Mouse (Mus musculus): ENCODE data around the gene Rpl9-ps6. TPM values are rescaled to one million over a fixed set of nuclear protein-coding genes. Genes with fewer than 3 reads are reported as not detected.

Gene Rpl9-ps6
- polyA plus RNA-seq (2012; rRNA removed): 24.7 and 33.5 TPM in 2 replicates

DNA sequence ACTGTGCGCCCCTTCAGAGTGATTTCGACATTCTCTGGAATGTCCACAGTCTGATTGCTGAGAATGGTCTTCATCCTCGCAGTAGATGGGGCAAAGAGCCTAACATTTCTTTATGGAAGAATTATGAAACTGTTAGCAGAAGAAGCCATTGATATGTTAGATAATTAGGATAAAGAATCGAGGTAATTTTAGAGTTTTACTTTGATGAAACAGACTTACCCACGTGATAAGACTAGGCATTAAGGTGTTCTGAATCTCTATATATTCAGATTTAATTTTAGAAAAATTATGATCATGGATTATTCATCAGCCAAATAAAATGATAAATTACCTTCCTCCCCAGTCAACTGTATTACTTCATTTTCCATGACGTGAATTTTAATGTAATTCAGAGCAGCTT lies at the start of gene Rpl9-ps6:
Gene Rpl9-ps6, minus strand, starts transcription at position 101 of the 400 bp plus-strand sequence.
- no peak for TF ChIP-seq POLR2A (IDR thresholded peaks at IDR 0.05; ENCODE audit: borderline replicate concordance, extremely low read depth, insufficient read depth, insufficient read length, poor library complexity, severe bottlenecking)
- TF ChIP-seq CTCF (IDR thresholded peaks at IDR 0.05; ENCODE audit: borderline replicate concordance, extremely low read depth, insufficient read depth, insufficient read length): no peak
- no peak for DNase-seq (ENCODE audit: low read depth)

DNA sequence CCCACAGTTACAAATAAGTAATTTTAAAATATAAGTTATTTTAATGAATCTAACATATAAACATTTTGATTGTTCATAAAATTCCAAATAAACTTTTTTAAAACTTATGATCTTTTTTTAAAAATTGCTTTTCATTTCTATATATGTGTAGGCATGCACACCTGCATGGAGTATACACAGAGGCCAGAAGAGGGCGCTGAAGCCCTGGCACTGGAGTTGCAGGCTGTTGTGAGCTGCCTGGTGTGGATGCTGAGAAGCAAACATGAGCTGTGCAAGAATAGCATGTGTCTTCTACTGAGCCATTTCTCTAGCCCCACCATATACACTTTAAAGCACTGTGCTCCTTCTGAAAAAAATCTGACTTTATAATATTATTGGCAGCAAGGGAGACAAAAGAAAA lies 46.1 kb upstream of the Rpl9-ps6 start:
- DNase-seq (ENCODE audit: low read depth): no peak
- TF ChIP-seq POLR2A (IDR thresholded peaks at IDR 0.05; ENCODE audit: borderline replicate concordance, extremely low read depth, insufficient read depth, insufficient read length, poor library complexity, severe bottlenecking): no peak
- TF ChIP-seq CTCF (IDR thresholded peaks at IDR 0.05; ENCODE audit: borderline replicate concordance, extremely low read depth, insufficient read depth, insufficient read length): peak; percentile 34; the same call in 1 of the 2 replicates

DNA sequence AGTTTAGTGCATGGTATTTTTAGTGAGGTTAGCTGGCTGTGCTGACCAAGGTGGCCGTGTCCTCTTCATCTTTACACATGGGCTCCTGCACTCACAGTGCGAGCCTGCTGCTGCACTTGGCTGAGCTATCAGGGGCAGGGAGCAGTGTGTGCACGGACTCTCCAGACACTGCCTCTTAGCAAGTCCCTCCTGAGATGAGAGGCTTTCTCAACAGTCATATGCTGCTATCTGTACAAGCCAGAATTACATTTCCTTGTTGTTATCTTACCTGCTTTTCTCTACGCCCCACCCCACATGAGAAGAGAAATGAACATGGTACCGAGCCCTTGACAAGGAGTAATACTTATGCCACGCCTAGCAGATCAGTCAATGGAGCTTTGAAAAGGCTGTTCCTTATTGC lies 44.6 kb upstream of the Rpl9-ps6 start:
- TF ChIP-seq POLR2A (IDR thresholded peaks at IDR 0.05; ENCODE audit: borderline replicate concordance, extremely low read depth, insufficient read depth, insufficient read length, poor library complexity, severe bottlenecking) (no peak), CTCF (IDR thresholded peaks at IDR 0.05; ENCODE audit: borderline replicate concordance, extremely low read depth, insufficient read depth, insufficient read length) (no peak)
- DNase-seq (ENCODE audit: low read depth): no peak

DNA sequence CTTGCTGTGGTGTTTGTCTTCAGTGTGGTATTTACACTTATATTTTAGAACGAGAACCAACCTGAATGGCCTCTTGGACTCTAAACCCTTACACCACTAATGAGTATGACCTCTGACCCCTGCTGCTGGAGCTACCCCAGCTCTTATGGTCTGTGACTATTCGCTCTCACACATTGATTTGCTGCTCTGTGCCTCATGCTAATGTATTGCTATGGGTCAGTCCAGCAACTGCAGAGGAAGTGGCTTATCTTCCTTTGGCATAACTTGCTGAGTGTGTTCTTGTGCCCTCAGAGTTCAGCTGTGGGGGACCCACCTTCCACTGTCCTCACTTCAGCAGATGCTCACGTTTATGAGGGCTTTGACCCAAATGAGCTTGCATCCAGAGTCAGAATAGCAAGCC lies 43.9 kb upstream of the Rpl9-ps6 start:
- TF ChIP-seq CTCF (IDR thresholded peaks at IDR 0.05; ENCODE audit: borderline replicate concordance, extremely low read depth, insufficient read depth, insufficient read length) (no peak), POLR2A (IDR thresholded peaks at IDR 0.05; ENCODE audit: borderline replicate concordance, extremely low read depth, insufficient read depth, insufficient read length, poor library complexity, severe bottlenecking) (no peak)
- no peak for DNase-seq (ENCODE audit: low read depth)

DNA sequence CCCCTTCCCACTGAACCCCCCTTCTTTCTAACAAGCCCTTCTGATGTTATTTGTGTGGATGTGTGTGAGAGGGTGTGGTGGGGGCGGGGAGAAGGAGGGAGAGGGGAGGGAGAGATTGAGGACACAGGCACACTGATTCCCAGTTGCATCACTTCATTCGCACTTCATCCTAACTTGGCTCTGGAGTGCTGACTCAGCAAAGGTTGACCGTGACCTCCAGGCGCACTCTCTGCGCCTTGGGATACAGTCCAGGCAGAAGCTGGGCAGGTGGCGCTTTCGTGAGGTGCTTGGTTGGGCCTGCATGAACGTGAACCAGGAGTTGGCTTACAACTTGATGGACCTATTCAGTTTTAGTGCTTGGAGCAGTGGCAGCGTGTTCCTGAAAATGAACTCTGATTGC lies 41.1 kb upstream of the Rpl9-ps6 start:
- no peak for TF ChIP-seq POLR2A (IDR thresholded peaks at IDR 0.05; ENCODE audit: borderline replicate concordance, extremely low read depth, insufficient read depth, insufficient read length, poor library complexity, severe bottlenecking)
- no peak for TF ChIP-seq CTCF (IDR thresholded peaks at IDR 0.05; ENCODE audit: borderline replicate concordance, extremely low read depth, insufficient read depth, insufficient read length)
- DNase-seq (ENCODE audit: low read depth): no peak

DNA sequence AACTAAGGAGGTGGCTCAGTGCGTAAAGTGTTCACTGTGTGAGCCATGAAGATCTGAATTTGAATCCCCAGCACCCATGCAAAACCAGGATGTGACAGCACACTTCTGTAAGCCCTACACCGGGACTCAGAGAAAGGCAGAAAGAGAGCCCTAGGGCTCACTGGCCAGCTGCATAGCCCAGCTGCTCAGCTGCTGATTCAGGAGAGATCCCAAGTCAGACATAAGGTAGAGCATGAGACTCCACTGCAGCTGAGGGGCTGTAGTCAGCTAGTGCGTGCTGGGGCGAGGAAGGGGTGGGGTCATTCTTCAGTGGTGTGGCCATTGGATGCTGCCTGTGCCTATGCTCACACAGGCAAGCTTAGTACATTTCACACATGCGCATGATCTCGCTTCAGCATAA lies 40.7 kb upstream of the Rpl9-ps6 start:
- TF ChIP-seq POLR2A (IDR thresholded peaks at IDR 0.05; ENCODE audit: borderline replicate concordance, extremely low read depth, insufficient read depth, insufficient read length, poor library complexity, severe bottlenecking) (no peak), CTCF (IDR thresholded peaks at IDR 0.05; ENCODE audit: borderline replicate concordance, extremely low read depth, insufficient read depth, insufficient read length) (no peak)
- no peak for DNase-seq (ENCODE audit: low read depth)

DNA sequence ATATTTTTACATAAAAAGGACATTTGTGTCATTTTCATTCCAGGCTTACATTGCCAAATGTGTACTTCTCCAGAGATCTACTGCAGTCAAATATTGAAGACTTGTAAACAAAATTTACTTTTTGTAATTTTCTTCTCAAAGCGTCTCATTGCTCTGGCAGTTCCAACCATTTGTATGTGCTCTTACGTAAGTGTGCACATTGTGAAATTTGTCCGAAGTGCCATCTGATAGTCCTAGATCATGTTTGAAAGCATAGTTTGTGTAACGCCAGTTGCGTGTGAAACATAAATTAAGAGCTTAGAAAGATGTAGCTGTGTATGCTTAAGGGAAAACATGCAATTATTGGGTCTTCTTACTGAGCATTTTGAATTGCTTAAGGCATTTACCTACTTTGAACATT lies 40.1 kb upstream of the Rpl9-ps6 start:
- DNase-seq (ENCODE audit: low read depth): no peak
- no peak for TF ChIP-seq CTCF (IDR thresholded peaks at IDR 0.05; ENCODE audit: borderline replicate concordance, extremely low read depth, insufficient read depth, insufficient read length)
- TF ChIP-seq POLR2A (IDR thresholded peaks at IDR 0.05; ENCODE audit: borderline replicate concordance, extremely low read depth, insufficient read depth, insufficient read length, poor library complexity, severe bottlenecking): no peak

DNA sequence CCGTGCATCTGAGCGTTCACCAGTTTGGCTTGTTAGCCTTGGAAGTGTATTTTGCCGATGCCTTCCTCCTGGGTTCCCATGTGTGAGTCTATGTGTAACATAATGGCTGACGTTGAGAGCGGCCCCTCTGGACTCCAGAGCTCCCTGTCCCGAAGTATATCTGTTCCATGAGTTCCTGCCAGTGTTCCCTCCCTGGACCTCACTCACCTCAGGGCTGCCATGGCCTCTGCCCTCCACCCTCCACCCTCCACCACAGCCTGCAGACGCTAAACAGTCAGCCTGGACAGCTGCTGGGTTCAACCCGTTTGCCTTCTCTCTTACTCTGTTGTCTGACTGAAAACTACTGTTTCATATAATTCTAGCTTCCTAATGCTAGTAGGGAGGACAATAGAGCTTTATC lies 39.7 kb upstream of the Rpl9-ps6 start:
- DNase-seq (ENCODE audit: low read depth): no peak
- TF ChIP-seq CTCF (IDR thresholded peaks at IDR 0.05; ENCODE audit: borderline replicate concordance, extremely low read depth, insufficient read depth, insufficient read length) (no peak), POLR2A (IDR thresholded peaks at IDR 0.05; ENCODE audit: borderline replicate concordance, extremely low read depth, insufficient read depth, insufficient read length, poor library complexity, severe bottlenecking) (no peak)

DNA sequence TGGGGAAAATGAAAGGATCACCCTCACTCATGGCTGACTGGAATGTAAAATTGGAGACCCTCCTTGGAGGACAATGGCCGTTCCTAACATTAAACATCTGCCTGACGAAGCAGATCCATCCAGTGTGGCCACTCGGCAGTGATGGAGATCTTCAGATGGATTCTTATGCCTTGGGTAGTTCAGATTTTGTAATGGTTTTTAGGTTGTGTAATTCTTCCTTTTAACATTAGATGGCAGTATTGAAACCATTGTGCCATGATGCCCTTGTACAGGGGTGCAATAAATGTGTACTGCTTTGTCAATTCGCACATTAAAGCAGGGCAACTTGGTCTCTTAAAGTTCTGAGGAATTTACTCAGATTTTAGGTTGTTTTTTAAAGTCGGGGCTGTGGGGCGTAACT lies 35.0 kb upstream of the Rpl9-ps6 start:
- peak; percentile 47 for DNase-seq (ENCODE audit: low read depth)
- TF ChIP-seq CTCF (IDR thresholded peaks at IDR 0.05; ENCODE audit: borderline replicate concordance, extremely low read depth, insufficient read depth, insufficient read length): 0 out of 2 replicates have a peak, but pooled peaks have one; percentile 16
- no peak for TF ChIP-seq POLR2A (IDR thresholded peaks at IDR 0.05; ENCODE audit: borderline replicate concordance, extremely low read depth, insufficient read depth, insufficient read length, poor library complexity, severe bottlenecking)

DNA sequence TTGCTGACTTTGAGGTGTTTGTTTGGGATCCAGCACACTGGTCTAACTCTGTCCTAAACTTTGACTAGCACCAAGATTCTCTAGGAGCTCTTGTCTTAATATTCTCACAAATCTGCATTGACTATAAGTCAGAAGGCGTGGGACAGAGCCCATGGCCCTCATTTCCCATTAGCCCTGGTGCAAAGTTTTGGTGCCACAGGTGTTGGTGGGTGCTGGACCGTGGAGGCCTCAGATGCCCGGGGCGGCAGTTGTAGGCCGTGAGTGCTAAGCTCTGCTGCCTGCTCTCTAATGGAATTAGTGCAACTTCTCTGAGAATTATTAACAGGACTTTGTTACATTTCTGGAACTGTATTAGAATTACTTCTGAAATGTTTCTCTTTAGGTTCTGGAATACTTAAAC lies 31.6 kb upstream of the Rpl9-ps6 start:
- no peak for DNase-seq (ENCODE audit: low read depth)
- TF ChIP-seq POLR2A (IDR thresholded peaks at IDR 0.05; ENCODE audit: borderline replicate concordance, extremely low read depth, insufficient read depth, insufficient read length, poor library complexity, severe bottlenecking) (no peak), CTCF (IDR thresholded peaks at IDR 0.05; ENCODE audit: borderline replicate concordance, extremely low read depth, insufficient read depth, insufficient read length) (no peak)

DNA sequence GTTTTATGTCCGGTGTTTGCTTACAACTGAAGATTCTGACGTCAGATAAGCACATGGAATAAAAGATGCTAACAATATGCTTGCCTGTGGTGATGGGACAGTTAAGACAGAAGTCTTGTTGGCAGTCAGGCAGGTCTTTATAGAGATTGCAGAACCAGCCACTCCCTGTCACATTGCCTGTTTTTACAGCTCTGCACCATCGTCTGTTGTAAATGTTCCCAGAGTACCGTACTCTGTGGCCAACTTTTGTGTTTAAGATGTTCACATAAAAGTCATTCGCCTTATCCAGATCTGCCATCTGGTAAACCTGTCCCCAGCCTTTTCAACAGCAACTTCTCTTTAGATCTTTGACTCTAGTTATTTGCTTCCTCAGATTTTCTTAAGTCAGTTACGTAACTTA lies 31.0 kb upstream of the Rpl9-ps6 start:
- TF ChIP-seq CTCF (IDR thresholded peaks at IDR 0.05; ENCODE audit: borderline replicate concordance, extremely low read depth, insufficient read depth, insufficient read length): no peak
- no peak for TF ChIP-seq POLR2A (IDR thresholded peaks at IDR 0.05; ENCODE audit: borderline replicate concordance, extremely low read depth, insufficient read depth, insufficient read length, poor library complexity, severe bottlenecking)
- DNase-seq (ENCODE audit: low read depth): no peak

DNA sequence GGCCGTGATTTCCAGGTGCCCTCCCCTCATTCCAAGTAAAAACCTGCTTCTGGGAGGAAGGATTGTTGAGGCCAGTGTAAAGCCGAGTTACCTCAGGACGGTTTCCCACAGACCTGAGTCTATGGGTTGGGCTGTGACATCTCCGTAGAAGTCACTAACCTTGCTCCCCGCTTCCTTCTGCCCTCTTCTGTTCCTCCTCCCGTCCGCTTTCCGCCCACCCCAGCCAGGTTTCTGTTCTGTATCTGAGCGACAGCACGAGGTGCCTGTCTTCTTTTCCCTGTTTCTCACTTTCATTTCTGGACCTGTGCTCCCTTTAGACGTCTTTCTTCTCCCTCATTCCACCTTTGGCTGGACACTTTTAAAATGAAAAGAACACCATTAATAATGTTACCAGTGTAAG lies 28.7 kb upstream of the Rpl9-ps6 start:
- no peak for TF ChIP-seq CTCF (IDR thresholded peaks at IDR 0.05; ENCODE audit: borderline replicate concordance, extremely low read depth, insufficient read depth, insufficient read length)
- TF ChIP-seq POLR2A (IDR thresholded peaks at IDR 0.05; ENCODE audit: borderline replicate concordance, extremely low read depth, insufficient read depth, insufficient read length, poor library complexity, severe bottlenecking): no peak
- no peak for DNase-seq (ENCODE audit: low read depth)

All from brain, embryonic 14.5 days (tissue).